Mouse (Mus musculus) embryo, embryonic 10.5 days (tissue): ENCODE results near the gene Olfr1173.

Source experiments
- DNase-seq: peaks from one replicate; pipeline ENCODE4 v3.0.0-alpha.2; 2015; ENCODE audit warnings: low spot score

The Olfr1173 gene

DNA sequence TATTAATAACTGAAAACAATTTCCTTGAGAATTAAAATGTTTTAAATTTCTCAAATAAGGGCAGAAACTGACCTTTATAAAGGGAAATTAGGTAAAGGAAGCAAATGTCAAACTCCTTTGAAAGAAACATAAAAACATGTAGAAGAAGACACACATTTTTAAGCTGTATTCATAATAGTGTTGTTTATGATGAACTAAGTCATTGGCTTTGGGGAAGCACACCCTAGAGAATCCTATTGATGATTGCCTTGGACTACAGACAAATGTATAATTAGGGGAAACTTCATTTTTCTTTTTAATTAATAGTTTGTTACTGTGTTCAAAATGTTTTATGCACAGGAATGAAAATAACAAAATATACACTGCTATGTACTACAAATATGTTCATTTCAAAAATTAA lies at the start of gene Olfr1173:
Gene Olfr1173, minus strand, starts transcription at position 101 of the 400 bp plus-strand sequence.
- no peak for DNase-seq

DNA sequence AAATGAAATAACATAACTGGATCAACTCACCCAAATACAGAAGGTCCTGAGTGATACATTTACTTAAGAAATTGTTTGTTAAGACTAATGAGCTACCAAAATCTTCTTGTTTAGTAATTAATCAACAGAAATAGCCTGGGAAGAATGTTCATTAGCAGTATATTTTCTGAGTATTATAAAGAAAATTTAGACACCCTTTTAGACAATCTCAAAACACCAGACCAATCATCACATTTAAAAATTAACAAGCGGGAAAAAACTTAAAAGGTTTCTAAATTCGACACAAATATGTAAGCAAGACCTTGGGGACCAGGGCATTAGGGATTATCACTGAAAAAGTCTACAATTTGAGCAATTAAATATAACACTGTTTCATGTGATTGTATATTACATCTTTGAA lies 47.4 kb upstream of the Olfr1173 start, which contains the start of gene Olfr1175-ps:
Gene Olfr1175-ps, minus strand, starts transcription at position 101 of the 400 bp plus-strand sequence.
- no peak for DNase-seq

DNA sequence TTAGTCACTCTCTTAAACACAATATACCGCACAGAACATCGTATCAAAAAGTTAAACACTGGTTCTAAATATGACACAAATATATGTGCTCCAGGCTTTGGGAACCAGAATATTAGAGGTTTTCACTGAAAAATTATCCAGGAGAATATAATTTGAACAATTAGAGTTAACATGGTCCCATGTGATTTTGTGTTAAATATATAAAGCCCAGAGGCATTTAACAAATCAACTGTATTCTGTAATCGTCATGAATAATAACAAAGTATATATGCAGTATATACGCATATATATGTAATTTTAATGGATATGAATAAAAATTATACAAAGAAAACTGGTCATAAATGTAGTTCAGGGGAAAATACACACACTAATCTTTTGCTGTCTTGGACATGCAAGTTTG lies 35.4 kb upstream of the Olfr1173 start, which contains the start of gene Olfr1174-ps:
Gene Olfr1174-ps, minus strand, starts transcription at position 101 of the 400 bp plus-strand sequence.
- no peak for DNase-seq

DNA sequence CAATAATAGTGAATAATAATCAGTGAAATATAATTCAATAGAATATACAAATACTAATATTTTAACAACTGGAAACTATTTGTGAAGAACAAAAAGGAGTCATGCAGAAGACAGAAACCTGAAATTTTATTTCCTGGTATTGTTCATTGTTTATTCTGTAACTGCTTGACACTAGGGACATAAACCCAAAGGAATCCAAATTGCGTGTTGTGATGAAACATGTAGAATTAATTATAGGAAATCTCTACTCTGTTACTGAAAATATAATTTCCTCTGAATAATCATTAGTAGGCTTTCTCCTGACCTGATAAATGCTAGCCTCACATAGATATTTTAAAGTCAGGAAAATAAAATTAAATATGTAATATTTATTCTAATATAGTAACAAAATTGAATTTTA lies 51.4 kb downstream of the Olfr1173 start, which contains the start of gene Olfr1170:
Gene Olfr1170, minus strand, starts transcription at position 101 of the 400 bp plus-strand sequence.
- DNase-seq: no peak
